Mouse (Mus musculus) G1E-ER4 (cell line): ENCODE data around the gene Tyw3. TPM values are rescaled to one million over a fixed set of nuclear protein-coding genes. Genes with fewer than 3 reads are reported as not detected.

Source experiments
- GATA1 ChIP-seq: IDR thresholded peaks from one replicate; pipeline ENCODE4 v1.8.0; 2012; ENCODE audit warnings: low read length, inconsistent platforms
- polyA plus RNA-seq: library from polyadenylated mRNA; stranded (reverse); fragments of >175 nt; gene quantifications from 2 replicates; pipeline ENCODE4 v1.2.3, GENCODE M21; 2012

The Tyw3 gene
- polyA plus RNA-seq = 2.3 and 2.6 TPM in 2 replicates

- TF ChIP-seq GATA1 = no peak
Observed at GRCm38 (mm10) chr3:154596934-154597554, at the start of gene Tyw3. Gene Tyw3 (minus strand): TSS chr3:154597104.

GRCm38 (mm10) chr3:154633091-154633490 lies 36.2 kb upstream of the Tyw3 start:
- TF ChIP-seq GATA1 = no peak

GRCm38 (mm10) chr3:154628284-154628683 lies 31.4 kb upstream of the Tyw3 start:
- no peak for TF ChIP-seq GATA1

- no peak for TF ChIP-seq GATA1
Observed at GRCm38 (mm10) chr3:154616106-154616505, 19.2 kb upstream of the Tyw3 start.

GRCm38 (mm10) chr3:154615304-154615703 lies 18.4 kb upstream of the Tyw3 start:
- TF ChIP-seq GATA1 = no peak

GRCm38 (mm10) chr3:154614771-154615170 lies 17.9 kb upstream of the Tyw3 start:
- TF ChIP-seq GATA1 = no peak

GRCm38 (mm10) chr3:154611888-154612287 lies 15.0 kb upstream of the Tyw3 start:
- TF ChIP-seq GATA1 = no peak

- TF ChIP-seq GATA1 = no peak
Observed at GRCm38 (mm10) chr3:154607896-154608295, 11.0 kb upstream of the Tyw3 start.

GRCm38 (mm10) chr3:154604871-154605270 lies 8.0 kb upstream of the Tyw3 start:
- TF ChIP-seq GATA1 = no peak

GRCm38 (mm10) chr3:154602141-154602540 lies 5.2 kb upstream of the Tyw3 start:
- TF ChIP-seq GATA1 = no peak

- no peak for TF ChIP-seq GATA1
Observed at GRCm38 (mm10) chr3:154597561-154597960, 657 bp upstream of the Tyw3 start.

- no peak for TF ChIP-seq GATA1
Observed at GRCm38 (mm10) chr3:154596488-154596933, 393 bp downstream of the Tyw3 start, which contains the start of gene Cryz. Gene Cryz (plus strand): TSS chr3:154596711.

- no peak for TF ChIP-seq GATA1
Observed at GRCm38 (mm10) chr3:154594156-154594555, 2.7 kb downstream of the Tyw3 start.

GRCm38 (mm10) chr3:154593596-154593995 lies 3.3 kb downstream of the Tyw3 start:
- TF ChIP-seq GATA1 = no peak

- TF ChIP-seq GATA1 = no peak
Observed at GRCm38 (mm10) chr3:154591621-154592020, 5.3 kb downstream of the Tyw3 start.

- TF ChIP-seq GATA1 = no peak
Observed at GRCm38 (mm10) chr3:154590971-154591370, 5.9 kb downstream of the Tyw3 start.

- TF ChIP-seq GATA1 = no peak
Observed at GRCm38 (mm10) chr3:154584351-154584750, 12.6 kb downstream of the Tyw3 start.
